Mouse (Mus musculus) liver, embryonic 12.5 days (tissue): ENCODE data around the gene Mapk3. TPM values are rescaled to one million over a fixed set of nuclear protein-coding genes. Genes with fewer than 3 reads are reported as not detected.
"Not testable (repeated sequence)": the region's sequence is repeated elsewhere in the genome, so short reads cannot be mapped to it uniquely, and the experiment has no call there.

Experiments
- ATAC-seq: fragments of 200-750 bp; cut with Nextera tagmentation; 2 replicates; pipeline ENCODE4 v1.8.0; 2017; ENCODE audit warnings: moderate number of reproducible peaks, mild to moderate bottlenecking, moderate library complexity
- H3K27ac ChIP-seq: fragments of 300-500 bp; sonication (generic); 2 replicates; pipeline ENCODE4 v1.5.1; 2016; ENCODE audit warnings: mild to moderate bottlenecking
- H3K27me3 ChIP-seq: fragments of 300-500 bp; sonication (generic); replicated peaks from 2 replicates; pipeline ENCODE4 v1.6.1; 2016; ENCODE audit warnings: mild to moderate bottlenecking, moderate library complexity
- H3K36me3 ChIP-seq: fragments of 300-500 bp; sonication (generic); 2 replicates; pipeline ENCODE4 v1.6.1; 2016; ENCODE audit warnings: mild to moderate bottlenecking, moderate library complexity
- H3K4me1 ChIP-seq: fragments of 300-500 bp; sonication (generic); 2 replicates; pipeline ENCODE4 v1.6.1; 2016
- H3K4me2 ChIP-seq: fragments of 300-500 bp; sonication (generic); 2 replicates; pipeline ENCODE4 v1.6.1; 2016; ENCODE audit warnings: mild to moderate bottlenecking, moderate library complexity
- H3K4me3 ChIP-seq: fragments of 300-500 bp; sonication (generic); 2 replicates; pipeline ENCODE4 v1.5.1; 2016; ENCODE audit warnings: mild to moderate bottlenecking, moderate library complexity
- H3K9ac ChIP-seq: fragments of 300-500 bp; sonication (generic); 2 replicates; pipeline ENCODE4 v1.6.1; 2016; ENCODE audit warnings: mild to moderate bottlenecking, moderate library complexity
- H3K9me3 ChIP-seq: fragments of 300-500 bp; sonication (generic); replicated peaks from 2 replicates; pipeline ENCODE4 v1.6.1; 2016; ENCODE audit warnings: mild to moderate bottlenecking, moderate library complexity
- WGBS: fragments of 180-500 bp; shearing (Covaris S2); methylation state at CpG from one replicate; pipeline ENCODE4 v1.1.7; 2016; ENCODE audit not compliant: insufficient replicate concordance; 5-methylcytosine and 5-hydroxymethylcytosine counted together
- polyA plus RNA-seq: library from polyadenylated mRNA; unstranded; fragments of >200 nt; fragmentation: Nextera tagmentation; extraction: Ambion mirVana; gene quantifications from 2 replicates; pipeline ENCODE4 v1.2.1, GENCODE M21; 2016

The Mapk3 gene
- polyA plus RNA-seq, 1 experiment from 2014 or later: 25.0 TPM

DNA sequence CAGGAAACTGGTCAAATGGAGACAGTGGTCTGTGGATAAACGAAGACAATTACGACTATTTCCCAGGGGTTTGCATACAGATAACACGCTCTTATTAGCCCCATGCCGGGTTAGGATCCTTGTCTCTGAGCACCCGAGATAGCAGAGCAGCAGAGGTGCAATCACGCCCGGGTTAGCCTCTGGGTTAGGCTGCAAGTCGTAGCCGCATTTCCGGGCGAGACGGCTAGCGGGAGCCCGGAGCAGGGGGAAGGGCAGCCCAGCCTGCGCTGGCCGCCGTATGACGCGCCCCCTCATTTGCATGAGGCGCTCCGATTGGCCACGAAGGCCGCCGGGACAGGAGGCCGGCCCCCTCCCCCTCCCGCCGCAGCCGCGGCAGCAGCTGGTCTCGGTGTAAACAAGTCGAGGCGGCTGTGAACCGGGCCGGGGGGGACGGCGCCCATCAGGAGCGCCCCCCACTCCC is 17.2 kb downstream of the Mapk3 start, which contains the start of gene Ypel3:
Ypel3 (plus strand) TSS at position 358 of the 460 bp plus-strand sequence.
- Histone ChIP-seq H3K4me1 (peaks cover 75% of the 10 kb centered on the region), H3K4me3 (peak within 1 kb of the TSS; percentile 76)

DNA sequence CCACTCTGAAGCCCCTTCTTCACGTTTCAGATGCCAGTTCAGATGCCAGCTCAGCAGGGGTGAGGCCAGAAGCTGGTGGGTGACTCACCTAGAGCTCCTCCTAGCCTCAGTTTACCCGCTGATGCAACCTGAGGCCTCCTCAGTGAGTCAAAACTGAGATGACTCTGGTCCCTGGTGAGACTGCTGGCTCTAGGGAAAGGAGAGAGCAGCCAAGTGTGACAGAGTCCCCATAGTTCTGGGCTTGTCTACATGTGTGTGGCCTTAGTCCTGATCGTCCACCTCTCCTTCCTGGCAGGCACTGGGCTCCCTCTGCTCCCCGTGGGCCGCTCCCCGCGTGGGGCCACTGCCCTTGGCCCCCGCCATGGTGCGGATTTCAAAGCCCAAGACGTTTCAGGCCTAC is 18.1 kb downstream of the Mapk3 start:
- Histone ChIP-seq H3K36me3 (peaks cover 27% of the 10 kb centered on the region), H3K27ac (peak overlapping the region; percentile 91), H3K4me3 (peak overlapping the region; percentile 76), H3K9me3 (no peaks in the 10 kb centered on the region), H3K9ac (peak overlapping the region; percentile 98), H3K27me3 (no peaks in the 10 kb centered on the region), H3K4me1 (peaks cover 83% of the 10 kb centered on the region), H3K4me2 (peak overlapping the region; percentile 92)
- no peak for ATAC-seq
- 55% methylated on average over 10 of the region's 10 CpGs for WGBS

More for the DNA sequence above, 17.2 kb downstream of the Mapk3 start, which contains the start of gene Ypel3:
- peaks cover 26% of the 10 kb centered on the region for H3K36me3 ChIP-seq
- peak within 1 kb of the TSS; percentile 98 for H3K9ac ChIP-seq
- no peaks in the 10 kb centered on the region for H3K27me3 ChIP-seq
- H3K27ac ChIP-seq: peak within 1 kb of the TSS; percentile 91
- ATAC-seq: peak; percentile 91
- peak within 1 kb of the TSS; percentile 92 for H3K4me2 ChIP-seq
- WGBS: 0% methylated on average over 37 of the region's 37 CpGs
- H3K9me3 ChIP-seq: no peaks in the 10 kb centered on the region

DNA sequence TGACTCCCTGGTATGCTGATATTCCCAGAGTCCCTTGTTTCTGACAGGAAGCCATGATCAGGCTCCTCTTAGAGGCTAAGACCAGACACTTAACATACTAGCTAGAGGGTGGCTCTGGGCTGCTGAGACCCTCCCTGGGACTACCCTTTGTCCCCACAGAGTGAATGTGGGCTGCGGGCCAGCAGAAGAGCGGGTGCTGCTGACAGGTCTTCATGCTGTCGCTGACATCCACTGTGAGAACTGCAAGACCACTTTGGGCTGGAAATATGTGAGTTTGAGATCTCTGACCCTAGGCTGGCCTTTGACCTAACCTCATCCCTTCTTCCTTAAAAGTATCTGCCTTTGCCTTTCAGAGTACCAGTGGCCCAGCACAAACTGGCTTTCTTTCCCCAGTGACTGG is 18.7 kb downstream of the Mapk3 start:
- Histone ChIP-seq H3K36me3 (peaks cover 31% of the 10 kb centered on the region), H3K9me3 (no peaks in the 10 kb centered on the region), H3K4me1 (peaks cover 87% of the 10 kb centered on the region), H3K27me3 (no peaks in the 10 kb centered on the region), H3K4me3 (peak overlapping the region; percentile 76), H3K9ac (peak overlapping the region; percentile 98), H3K27ac (peak overlapping the region; percentile 91), H3K4me2 (peak overlapping the region; percentile 92)
- 92% methylated on average over 3 of the region's 3 CpGs for WGBS
- ATAC-seq: no peak

DNA sequence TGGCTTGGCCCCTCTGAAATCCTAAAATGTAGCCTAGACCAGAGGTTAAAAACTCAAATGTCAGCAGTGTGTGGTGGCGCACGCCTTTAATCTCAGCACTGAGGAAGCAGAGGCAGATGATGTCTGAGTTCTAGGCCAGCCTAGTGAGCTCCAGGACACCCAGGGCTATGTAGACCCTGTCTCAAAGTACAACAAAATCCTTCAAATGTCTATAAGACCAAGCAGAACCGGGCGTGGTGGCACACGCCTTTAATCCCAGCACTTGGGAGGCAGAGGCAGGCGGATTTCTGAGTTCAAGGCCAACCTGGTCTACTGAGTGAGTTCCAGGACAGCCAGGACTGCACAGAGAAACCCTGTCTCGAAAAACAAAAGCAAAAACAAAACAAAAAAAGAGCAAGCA is 19.7 kb downstream of the Mapk3 start:
- not testable (repeated sequence) for H3K9me3 ChIP-seq, H3K4me3 ChIP-seq, H3K27me3 ChIP-seq, H3K9ac ChIP-seq, ATAC-seq, H3K4me2 ChIP-seq
- Histone ChIP-seq H3K36me3 (peaks cover 34% of the 10 kb centered on the region), H3K4me1 (peaks cover 82% of the 10 kb centered on the region), H3K27ac (peak overlapping the region; percentile 71; the same call in 1 of the 2 replicates)
- 75% methylated on average over 7 of the region's 7 CpGs for WGBS

GRCm38 (mm10) chr7:126779983-126780970 is 20.9 kb downstream of the Mapk3 start:
- H3K27ac ChIP-seq: peak overlapping the region; percentile 71
- peak overlapping the region; percentile 56 for H3K4me3 ChIP-seq
- peaks cover 46% of the 10 kb centered on the region for H3K36me3 ChIP-seq
- peak overlapping the region; percentile 69 for H3K9ac ChIP-seq
- H3K9me3 ChIP-seq: no peaks in the 10 kb centered on the region
- peak overlapping the region; percentile 92 for H3K4me2 ChIP-seq
- peak; percentile 57 for ATAC-seq
- 1% methylated on average over 21 of the region's 21 CpGs for WGBS
- H3K4me1 ChIP-seq: peaks cover 72% of the 10 kb centered on the region
- H3K27me3 ChIP-seq: no peaks in the 10 kb centered on the region

GRCm38 (mm10) chr7:126780971-126781635 is 21.7 kb downstream of the Mapk3 start, which contains the start of gene Tbx6:
Gene Tbx6 (plus strand): TSS chr7:126781483.
- Histone ChIP-seq H3K4me2 (peak within 1 kb of the TSS; percentile 92), H3K27ac (peak within 1 kb of the TSS; percentile 71), H3K36me3 (peaks cover 54% of the 10 kb centered on the region), H3K9me3 (no peaks in the 10 kb centered on the region), H3K27me3 (no peaks in the 10 kb centered on the region), H3K9ac (peak within 1 kb of the TSS; percentile 69), H3K4me3 (peak within 1 kb of the TSS; percentile 56), H3K4me1 (peaks cover 63% of the 10 kb centered on the region)
- ATAC-seq: no peak
- 16% methylated on average over 22 of the region's 22 CpGs for WGBS

GRCm38 (mm10) chr7:126781661-126782370 is 22.4 kb downstream of the Mapk3 start:
- no peaks in the 10 kb centered on the region for H3K27me3 ChIP-seq
- H3K9ac ChIP-seq: peak overlapping the region; percentile 69
- no peaks in the 10 kb centered on the region for H3K9me3 ChIP-seq
- no peak for ATAC-seq
- no peak overlapping the region for H3K4me3 ChIP-seq
- H3K27ac ChIP-seq: peak overlapping the region; percentile 64
- peaks cover 61% of the 10 kb centered on the region for H3K36me3 ChIP-seq
- H3K4me2 ChIP-seq: peak overlapping the region; percentile 92; the same call in 1 of the 2 replicates
- WGBS: 54% methylated on average over 11 of the region's 11 CpGs
- peaks cover 58% of the 10 kb centered on the region for H3K4me1 ChIP-seq

DNA sequence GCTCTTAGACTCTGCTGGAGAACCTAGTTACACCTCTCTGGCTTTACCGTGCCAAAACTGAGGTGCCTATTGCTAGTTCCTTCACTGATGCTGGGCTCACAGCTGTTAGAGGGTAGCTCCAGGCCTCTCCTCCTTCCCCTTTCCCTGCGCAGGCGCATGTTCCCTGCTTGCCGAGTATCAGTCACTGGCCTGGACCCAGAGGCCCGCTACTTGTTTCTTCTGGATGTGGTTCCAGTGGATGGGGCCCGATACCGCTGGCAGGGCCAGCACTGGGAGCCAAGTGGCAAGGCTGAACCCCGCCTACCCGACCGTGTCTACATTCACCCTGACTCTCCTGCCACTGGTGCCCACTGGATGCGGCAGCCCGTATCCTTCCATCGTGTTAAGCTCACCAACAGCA is 23.3 kb downstream of the Mapk3 start:
- H3K9me3 ChIP-seq: no peaks in the 10 kb centered on the region
- H3K36me3 ChIP-seq: peaks cover 69% of the 10 kb centered on the region
- 0 out of 2 replicates have a peak overlapping the region, but pooled peaks have one; percentile 18 for H3K9ac ChIP-seq
- no peaks in the 10 kb centered on the region for H3K27me3 ChIP-seq
- H3K4me1 ChIP-seq: peaks cover 50% of the 10 kb centered on the region
- peak overlapping the region; percentile 64; the same call in 1 of the 2 replicates for H3K27ac ChIP-seq
- H3K4me2 ChIP-seq: no peak overlapping the region
- WGBS: 73% methylated on average over 13 of the region's 13 CpGs
- no peak overlapping the region for H3K4me3 ChIP-seq
- no peak for ATAC-seq

GRCm38 (mm10) chr7:126784469-126784868 is 25.1 kb downstream of the Mapk3 start:
- WGBS: 82% methylated on average over 7 of the region's 7 CpGs
- H3K27ac ChIP-seq: no peak overlapping the region
- no peak for ATAC-seq
- H3K9me3 ChIP-seq: no peaks in the 10 kb centered on the region
- peaks cover 71% of the 10 kb centered on the region for H3K36me3 ChIP-seq
- no peak overlapping the region for H3K9ac ChIP-seq
- H3K27me3 ChIP-seq: no peaks in the 10 kb centered on the region
- no peak overlapping the region for H3K4me2 ChIP-seq
- no peak overlapping the region for H3K4me3 ChIP-seq
- peaks cover 34% of the 10 kb centered on the region for H3K4me1 ChIP-seq

- H3K27ac ChIP-seq: no peak overlapping the region
- no peak for ATAC-seq
- no peak overlapping the region for H3K4me2 ChIP-seq
- peaks cover 77% of the 10 kb centered on the region for H3K36me3 ChIP-seq
- no peaks in the 10 kb centered on the region for H3K9me3 ChIP-seq
- 78% methylated on average over 4 of the region's 4 CpGs for WGBS
- H3K4me1 ChIP-seq: peaks cover 32% of the 10 kb centered on the region
- no peak overlapping the region for H3K9ac ChIP-seq
- no peak overlapping the region for H3K4me3 ChIP-seq
- H3K27me3 ChIP-seq: no peaks in the 10 kb centered on the region
Observed at GRCm38 (mm10) chr7:126785056-126785455, 25.7 kb downstream of the Mapk3 start.

DNA sequence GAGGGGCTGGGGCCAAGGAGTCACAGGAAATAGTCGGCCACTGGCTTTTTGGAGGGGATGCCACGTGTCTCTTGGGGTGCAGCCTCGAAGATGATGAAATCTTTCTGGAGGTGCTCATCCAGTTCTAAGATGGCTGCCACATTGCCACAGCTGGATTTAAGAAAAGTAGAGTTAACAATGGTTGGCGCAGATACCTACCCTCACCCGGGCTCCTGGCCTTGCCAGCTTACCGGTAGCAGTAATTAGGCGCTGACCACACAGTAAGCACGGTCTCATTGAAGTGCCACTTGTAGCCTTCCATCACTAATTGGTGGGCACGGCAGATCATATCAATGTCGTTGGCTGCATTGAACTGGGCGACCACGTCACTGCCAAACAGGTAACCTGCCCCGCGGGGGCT is 26.7 kb downstream of the Mapk3 start:
- ATAC-seq: no peak
- Histone ChIP-seq H3K4me1 (peaks cover 32% of the 10 kb centered on the region), H3K27ac (no peak overlapping the region), H3K27me3 (no peaks in the 10 kb centered on the region), H3K9me3 (no peaks in the 10 kb centered on the region), H3K9ac (no peak overlapping the region), H3K4me2 (no peak overlapping the region), H3K4me3 (no peak overlapping the region), H3K36me3 (peaks cover 85% of the 10 kb centered on the region)
- WGBS: 86% methylated on average over 14 of the region's 14 CpGs
